Mouse (Mus musculus) mesoderm, embryonic 11.5 days (tissue): Measurements from ENCODE around the gene 1700030K09Rik.

Experiments used
- DNase-seq: peaks from one replicate; pipeline ENCODE4 v3.0.0-alpha.2; 2012; ENCODE audit warnings: low read depth, low spot score

Gene 1700030K09Rik

GRCm38 (mm10) chr8:72459881-72460533 is 16.3 kb downstream of the 1700030K09Rik start:
- DNase-seq: no peak

GRCm38 (mm10) chr8:72464211-72464610 is 20.5 kb downstream of the 1700030K09Rik start:
- DNase-seq: no peak

GRCm38 (mm10) chr8:72469243-72469642 is 25.6 kb downstream of the 1700030K09Rik start:
- DNase-seq: no peak

- no peak for DNase-seq
Measured at GRCm38 (mm10) chr8:72469984-72470383, 26.3 kb downstream of the 1700030K09Rik start.

GRCm38 (mm10) chr8:72470684-72471083 is 27.0 kb downstream of the 1700030K09Rik start:
- DNase-seq: no peak

GRCm38 (mm10) chr8:72474826-72475546 is 31.3 kb downstream of the 1700030K09Rik start, which contains the start of gene Cherp:
Gene Cherp, minus strand, starts transcription at chr8:72475226.
- DNase-seq: peak; percentile 99

- no peak for DNase-seq
Measured at GRCm38 (mm10) chr8:72485456-72486199, 41.9 kb downstream of the 1700030K09Rik start.

- DNase-seq: no peak
Measured at GRCm38 (mm10) chr8:72487014-72487413, 43.3 kb downstream of the 1700030K09Rik start.

- DNase-seq: no peak
Measured at GRCm38 (mm10) chr8:72491017-72491416, 47.3 kb downstream of the 1700030K09Rik start.

GRCm38 (mm10) chr8:72491680-72492621 is 48.3 kb downstream of the 1700030K09Rik start, which contains the start of gene Slc35e1:
Gene Slc35e1, minus strand, starts transcription at chr8:72492614.
- peak; percentile 41 for DNase-seq

GRCm38 (mm10) chr8:72492622-72493081 is 49.0 kb downstream of the 1700030K09Rik start:
- peak; percentile 100 for DNase-seq

GRCm38 (mm10) chr8:72493381-72493780 is 49.7 kb downstream of the 1700030K09Rik start:
- peak; percentile 6 for DNase-seq

- DNase-seq: no peak
Measured at GRCm38 (mm10) chr8:72495411-72496111, 51.9 kb downstream of the 1700030K09Rik start.

- DNase-seq: no peak
Measured at GRCm38 (mm10) chr8:72496217-72496616, 52.5 kb downstream of the 1700030K09Rik start.

GRCm38 (mm10) chr8:72497911-72498310 is 54.2 kb downstream of the 1700030K09Rik start:
- DNase-seq: no peak

GRCm38 (mm10) chr8:72498527-72498926 is 54.8 kb downstream of the 1700030K09Rik start:
- DNase-seq: no peak

GRCm38 (mm10) chr8:72499521-72500284 is 56.0 kb downstream of the 1700030K09Rik start:
- no peak for DNase-seq

- no peak for DNase-seq
Measured at GRCm38 (mm10) chr8:72500521-72500931, 56.8 kb downstream of the 1700030K09Rik start.

GRCm38 (mm10) chr8:72504137-72504536 is 60.5 kb downstream of the 1700030K09Rik start:
- no peak for DNase-seq
